Mouse (Mus musculus) CH12.LX (cell line): Measurements from ENCODE around the gene Gtf3c1. TPM values are rescaled to one million over a fixed set of nuclear protein-coding genes. Genes with fewer than 3 reads are reported as not detected.

Experiments
- DNase-seq: peaks from one replicate; pipeline ENCODE4 v3.0.0-alpha.2; 2013; ENCODE audit errors: extremely low read depth
- H3K27ac ChIP-seq: 2 replicates; pipeline ENCODE4 v1.5.1; 2012; ENCODE audit warnings: low read depth, mild to moderate bottlenecking, control low read depth, moderate library complexity; ENCODE audit not compliant: insufficient read depth
- H3K27me3 ChIP-seq: replicated peaks from 2 replicates; pipeline ENCODE3; 2012; ENCODE audit warnings: inconsistent platforms
- H3K36me3 ChIP-seq, 2 experiments: replicated peaks in 1 of 2; 2 replicates each; pipeline versions ENCODE3 to v1.6.1; 2012; ENCODE audit warnings: inconsistent platforms in 1 of 2, low read length in 1 of 2, mild to moderate bottlenecking in 1 of 2, mixed read lengths in 1 of 2, moderate library complexity in 1 of 2; ENCODE audit not compliant: control insufficient read depth in 1 of 2, insufficient read depth in 1 of 2
- H3K4me1 ChIP-seq, 2 experiments: 2 replicates each; pipeline ENCODE4 v1.6.1; 2012; ENCODE audit warnings: inconsistent platforms in 1 of 2, moderate library complexity in 1 of 2; ENCODE audit not compliant: insufficient read depth in 2 of 2, control insufficient read depth in 1 of 2
- H3K4me2 ChIP-seq: 2 replicates; pipeline ENCODE4 v1.6.1; 2012; ENCODE audit warnings: low read depth, mild to moderate bottlenecking, control low read depth; ENCODE audit not compliant: poor library complexity, insufficient read depth, severe bottlenecking
- H3K4me3 ChIP-seq, 3 experiments: fragments of 150-350 bp in 1 of 3; sonication (generic) in 1 of 3; replicated peaks in 1 of 3; 2 replicates each; pipeline versions ENCODE3 to v1.5.1; 2011 to 2012; ENCODE audit warnings: low read depth in 2 of 3, low read length in 2 of 3, mild to moderate bottlenecking in 2 of 3, moderate library complexity in 2 of 3, control low read depth in 1 of 3, improper control_type of control experiment in 1 of 3, inconsistent platforms in 1 of 3, mixed read lengths in 1 of 3; ENCODE audit not compliant: poor library complexity in 1 of 3
- H3K79me2 ChIP-seq: replicated peaks from 2 replicates; pipeline ENCODE4 v1.6.1; 2012; ENCODE audit warnings: mild to moderate bottlenecking, moderate library complexity; ENCODE audit not compliant: control insufficient read depth, poor library complexity, insufficient read depth, severe bottlenecking; ENCODE audit errors: extremely low read depth
- H3K9ac ChIP-seq: 2 replicates; pipeline ENCODE4 v1.6.1; 2012; ENCODE audit warnings: low read depth, mild to moderate bottlenecking, control low read depth, moderate library complexity; ENCODE audit not compliant: insufficient read depth
- H3K9me3 ChIP-seq: replicated peaks from 2 replicates; pipeline ENCODE3; 2012; ENCODE audit warnings: low read length, inconsistent platforms, mixed read lengths
- CHD2 ChIP-seq: IDR thresholded peaks from 2 replicates; pipeline ENCODE4 v1.6.1; 2011; ENCODE audit warnings: low read length, improper control_type of control experiment
- CTCF ChIP-seq, 2 experiments: IDR thresholded peaks in 1 of 2; conservative IDR thresholded peaks in 1 of 2; 2 replicates each; pipeline ENCODE4 v1.5.1; 2011 to 2012; ENCODE audit warnings: low read depth in 2 of 2, low read length in 2 of 2, improper control_type of control experiment in 1 of 2, inconsistent platforms in 1 of 2, mild to moderate bottlenecking in 1 of 2, moderate library complexity in 1 of 2
- E2F4 ChIP-seq: IDR thresholded peaks from 2 replicates; pipeline ENCODE4 v1.6.1; 2011; ENCODE audit warnings: low read depth, low read length, improper control_type of control experiment; ENCODE audit not compliant: insufficient replicate concordance
- ETS1 ChIP-seq: conservative IDR thresholded peaks from 2 replicates; pipeline ENCODE4 v1.6.1; 2012; ENCODE audit warnings: low read depth, mild to moderate bottlenecking, inconsistent platforms, low read length, improper control_type of control experiment, moderate library complexity
- HCFC1 ChIP-seq: IDR thresholded peaks from 2 replicates; pipeline ENCODE4 v1.6.1; 2012; ENCODE audit warnings: low read depth, mild to moderate bottlenecking, inconsistent platforms, low read length, improper control_type of control experiment
- IRF4 ChIP-seq: IDR thresholded peaks from 2 replicates; pipeline ENCODE4 v1.6.1; 2014; ENCODE audit warnings: low read depth, mild to moderate bottlenecking, inconsistent platforms, low read length, improper control_type of control experiment
- MAFK ChIP-seq: IDR thresholded peaks from 2 replicates; pipeline ENCODE4 v1.6.1; 2011; ENCODE audit warnings: low read length, improper control_type of control experiment; ENCODE audit not compliant: insufficient replicate concordance
- MAZ ChIP-seq: IDR thresholded peaks from 2 replicates; pipeline ENCODE4 v1.6.1; 2012; ENCODE audit warnings: low read depth, mild to moderate bottlenecking, inconsistent platforms, low read length, improper control_type of control experiment, moderate library complexity
- MXI1 ChIP-seq: IDR thresholded peaks from 2 replicates; pipeline ENCODE4 v1.6.1; 2011; ENCODE audit warnings: mild to moderate bottlenecking, low read depth, low read length, improper control_type of control experiment
- MYC ChIP-seq: IDR thresholded peaks from 2 replicates; pipeline ENCODE4 v1.6.1; 2011; ENCODE audit warnings: low read depth, mild to moderate bottlenecking, improper control_type of control experiment, low read length
- NELFE ChIP-seq: IDR thresholded peaks from 2 replicates; pipeline ENCODE4 v1.6.1; 2011; ENCODE audit warnings: low read depth, low read length, improper control_type of control experiment
- NRF1 ChIP-seq: IDR thresholded peaks from 2 replicates; pipeline ENCODE4 v1.6.1; 2014; ENCODE audit warnings: low read depth, mild to moderate bottlenecking, inconsistent platforms, low read length, improper control_type of control experiment, moderate library complexity
- RAD21 ChIP-seq: IDR thresholded peaks from 2 replicates; pipeline ENCODE4 v1.6.1; 2011; ENCODE audit warnings: low read depth, mild to moderate bottlenecking, low read length, improper control_type of control experiment, moderate library complexity
- RCOR1 ChIP-seq: conservative IDR thresholded peaks from 2 replicates; pipeline ENCODE4 v1.6.1; 2012; ENCODE audit warnings: low read depth, mild to moderate bottlenecking, inconsistent platforms, low read length, improper control_type of control experiment
- SIN3A ChIP-seq: IDR thresholded peaks from 2 replicates; pipeline ENCODE4 v1.6.1; 2012; ENCODE audit warnings: low read length, improper control_type of control experiment, inconsistent platforms
- TCF12 ChIP-seq: IDR thresholded peaks from 2 replicates; pipeline ENCODE4 v1.6.1; 2014; ENCODE audit warnings: low read depth, mild to moderate bottlenecking, inconsistent platforms, low read length, improper control_type of control experiment
- UBTF ChIP-seq: IDR thresholded peaks from 2 replicates; pipeline ENCODE4 v1.6.1; 2012; ENCODE audit warnings: low read depth, mild to moderate bottlenecking, inconsistent platforms, low read length, improper control_type of control experiment, moderate library complexity
- USF1 ChIP-seq: IDR thresholded peaks from 2 replicates; pipeline ENCODE4 v1.6.1; 2014; ENCODE audit warnings: low read depth, mild to moderate bottlenecking, inconsistent platforms, low read length, improper control_type of control experiment
- ZC3H11A ChIP-seq: IDR thresholded peaks from 2 replicates; pipeline ENCODE4 v1.6.1; 2012; ENCODE audit warnings: low read depth, mild to moderate bottlenecking, inconsistent platforms, low read length, improper control_type of control experiment
- ZKSCAN1 ChIP-seq: IDR thresholded peaks from 2 replicates; pipeline ENCODE4 v1.6.1; 2012; ENCODE audit warnings: low read depth, inconsistent platforms, low read length, improper control_type of control experiment, borderline replicate concordance
- ZNF384 ChIP-seq: IDR thresholded peaks from 2 replicates; pipeline ENCODE4 v1.6.1; 2012; ENCODE audit warnings: low read depth, low read length, improper control_type of control experiment, inconsistent platforms
- dilution Hi-C: fragments of 300-500 bp; cut with MboI; formaldehyde crosslinking; loops from 2 replicates; pipeline ENCODE4 v1.14.3; 2020; ENCODE audit warnings: low sequenced_read_pairs; ENCODE audit not compliant: extremely low pct_unique_long_range_greater_than_20kb, extremely low pct_ligation_motif_present
- in situ Hi-C: fragments of 300-500 bp; cut with MboI; formaldehyde crosslinking; loops from 3 replicates; pipeline ENCODE4 v1.14.3; 2019; ENCODE audit warnings: low sequenced_read_pairs, low pct_ligation_motif_present, low pct_unique_long_range_greater_than_20kb, mixed read lengths
- polyA plus RNA-seq: library from polyadenylated mRNA; unstranded; fragments of >175 nt; gene quantifications from 2 replicates; pipeline ENCODE4 v1.2.1, GENCODE M21; 2012; ENCODE audit warnings: low read depth; ENCODE audit not compliant: insufficient read length
- total RNA-seq, 2 experiments: library from RNA; depleted of rRNA; stranded (reverse); fragments of 300-350 nt in 1 of 2; fragments of >200 nt in 1 of 2; gene quantifications; 2 replicates each; pipeline ENCODE4 v1.2.3; 2012 to 2014

Gtf3c1 gene
- total and polyA plus RNA-seq, 3 experiments, result 20.2 to 48.4 (median 46.8) TPM

DNA sequence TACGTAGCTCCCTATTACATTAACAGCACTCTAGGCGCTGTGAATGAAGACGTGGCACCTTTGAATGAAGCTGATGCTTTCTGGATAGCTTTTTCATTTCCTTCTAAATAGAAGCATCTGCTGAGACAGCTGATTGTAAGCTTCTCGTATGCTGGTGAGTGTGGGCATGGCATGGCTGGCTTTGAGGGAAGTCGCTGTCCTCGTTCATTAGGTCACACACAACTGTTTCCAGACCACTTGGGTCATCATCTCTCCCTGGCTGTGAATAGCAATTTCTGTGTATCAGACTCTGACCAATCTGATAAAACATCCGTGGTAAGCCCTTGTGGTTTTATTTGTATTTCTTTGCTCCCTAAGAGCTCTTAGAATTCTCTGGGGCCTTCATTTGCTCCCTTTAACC lies 89.6 kb downstream of the Gtf3c1 start:
- dilution Hi-C loops, result no loop called here
- Histone ChIP-seq H3K27ac (no peak overlapping the region), H3K27me3 (no peaks in the 10 kb centered on the region)

DNA sequence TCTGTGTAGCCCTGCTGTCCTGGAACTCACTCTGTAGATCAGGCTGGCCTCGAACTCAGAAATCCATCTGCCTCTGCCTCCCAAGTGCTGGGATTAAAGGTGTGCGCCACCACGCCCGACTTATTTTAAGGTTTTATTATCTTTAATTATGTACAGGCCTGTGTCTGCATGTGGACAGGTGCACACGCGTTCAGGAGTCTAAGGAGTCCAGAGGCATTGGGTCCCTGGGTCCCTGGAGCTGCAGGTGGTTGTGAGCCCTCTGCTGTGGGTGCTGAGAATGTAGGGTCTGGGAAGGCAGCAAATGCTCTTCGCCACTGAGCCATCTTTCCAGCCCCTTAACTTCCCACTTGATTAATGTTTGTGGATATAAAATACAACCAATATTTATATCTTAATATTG lies 92.1 kb downstream of the Gtf3c1 start:
- in situ Hi-C loops (no loop called here), dilution Hi-C loops (no loop called here)
- Histone ChIP-seq H3K27me3 (no peaks in the 10 kb centered on the region), H3K4me1 (peaks cover 28 to 79% of the 10 kb centered on the region in 2 experiments), H3K9me3 (peaks cover 2% of the 10 kb centered on the region), H3K36me3 (peaks cover 65 to 84% of the 10 kb centered on the region in 2 experiments), H3K4me2 (peak overlapping the region; percentile 4; the same call in 1 of the 2 replicates), H3K4me3 (no peak overlapping the region), H3K27ac (no peak overlapping the region), H3K79me2 (peaks cover 91% of the 10 kb centered on the region), H3K9ac (no peak overlapping the region)
- DNase-seq, result no peak
- no peak for TF ChIP-seq SIN3A
- no peak for TF ChIP-seq RCOR1
- no peak for TF ChIP-seq E2F4

More for the DNA sequence above, 89.6 kb downstream of the Gtf3c1 start:
- Histone ChIP-seq H3K36me3 (peaks cover 72 to 92% of the 10 kb centered on the region in 2 experiments), H3K4me1 (peaks cover 35 to 88% of the 10 kb centered on the region in 2 experiments), H3K4me3 (no peak overlapping the region), H3K9me3 (peaks cover 2% of the 10 kb centered on the region), H3K9ac (no peak overlapping the region), H3K79me2 (peaks cover 96% of the 10 kb centered on the region), H3K4me2 (no peak overlapping the region)
- TF ChIP-seq E2F4 (no peak), ZNF384 (no peak), ZKSCAN1 (no peak), ZC3H11A (no peak), RCOR1 (no peak), RAD21 (no peak), USF1 (no peak), CTCF (conservative IDR thresholded peaks at IDR 0.05 in 1 of 2, IDR thresholded peaks at IDR 0.05 in 1 of 2; ENCODE audit: low read depth in 2 of 2, low read length in 2 of 2) (no peak), HCFC1 (no peak), CHD2 (no peak), NRF1 (no peak), UBTF (no peak), TCF12 (no peak), NELFE (no peak), MXI1 (no peak), MAFK (no peak), IRF4 (no peak), ETS1 (no peak), MYC (no peak), MAZ (no peak)
- DNase-seq, result no peak
- in situ Hi-C loops, result no loop called here
